Mouse (Mus musculus) neural tube, embryonic 13.5 days (tissue): ENCODE data around the gene Dscam. TPM values are rescaled to one million over a fixed set of nuclear protein-coding genes. Genes with fewer than 3 reads are reported as not detected.

Experiments used
- ATAC-seq: fragments of 200-750 bp; cut with Nextera tagmentation; 2 replicates; pipeline ENCODE4 v1.8.0; 2017; ENCODE audit warnings: low read depth, mild to moderate bottlenecking, moderate TSS enrichment, moderate library complexity
- H3K27ac ChIP-seq: fragments of 300-500 bp; sonication (generic); replicated peaks from 2 replicates; pipeline ENCODE4 v1.5.1; 2015; ENCODE audit warnings: moderate library complexity, mild to moderate bottlenecking, inconsistent platforms
- H3K27me3 ChIP-seq: fragments of 300-500 bp; sonication (generic); 2 replicates; pipeline ENCODE4 v1.6.1; 2015; ENCODE audit warnings: mild to moderate bottlenecking, inconsistent platforms
- H3K36me3 ChIP-seq: fragments of 300-500 bp; sonication (generic); 2 replicates; pipeline ENCODE4 v1.6.1; 2015; ENCODE audit warnings: mild to moderate bottlenecking, inconsistent platforms
- H3K4me1 ChIP-seq: fragments of 300-500 bp; sonication (generic); replicated peaks from 2 replicates; pipeline ENCODE4 v1.6.1; 2015; ENCODE audit warnings: inconsistent platforms
- H3K4me2 ChIP-seq: fragments of 300-500 bp; sonication (generic); 2 replicates; pipeline ENCODE4 v1.6.1; 2015; ENCODE audit warnings: inconsistent platforms, mild to moderate bottlenecking, moderate library complexity
- H3K4me3 ChIP-seq: fragments of 300-500 bp; sonication (generic); 2 replicates; pipeline ENCODE4 v1.5.1; 2015; ENCODE audit warnings: mild to moderate bottlenecking, inconsistent platforms
- H3K9ac ChIP-seq: fragments of 300-500 bp; sonication (generic); 2 replicates; pipeline ENCODE4 v1.6.1; 2015; ENCODE audit warnings: moderate library complexity, mild to moderate bottlenecking, inconsistent platforms
- H3K9me3 ChIP-seq: fragments of 300-500 bp; sonication (generic); 2 replicates; pipeline ENCODE4 v1.6.1; 2016; ENCODE audit warnings: inconsistent platforms
- WGBS: fragments of 180-500 bp; shearing (Covaris S2); methylation state at CpG from one replicate; pipeline ENCODE4 v1.1.7; 2015; 5-methylcytosine and 5-hydroxymethylcytosine counted together
- polyA plus RNA-seq: library from polyadenylated mRNA; unstranded; fragments of >200 nt; fragmentation: Nextera tagmentation; extraction: Ambion mirVana; gene quantifications from 2 replicates; pipeline ENCODE4 v1.2.1, GENCODE M21; 2015

Dscam gene
- polyA plus RNA-seq, 1 experiment from 2014 or later = 6.7 TPM

DNA sequence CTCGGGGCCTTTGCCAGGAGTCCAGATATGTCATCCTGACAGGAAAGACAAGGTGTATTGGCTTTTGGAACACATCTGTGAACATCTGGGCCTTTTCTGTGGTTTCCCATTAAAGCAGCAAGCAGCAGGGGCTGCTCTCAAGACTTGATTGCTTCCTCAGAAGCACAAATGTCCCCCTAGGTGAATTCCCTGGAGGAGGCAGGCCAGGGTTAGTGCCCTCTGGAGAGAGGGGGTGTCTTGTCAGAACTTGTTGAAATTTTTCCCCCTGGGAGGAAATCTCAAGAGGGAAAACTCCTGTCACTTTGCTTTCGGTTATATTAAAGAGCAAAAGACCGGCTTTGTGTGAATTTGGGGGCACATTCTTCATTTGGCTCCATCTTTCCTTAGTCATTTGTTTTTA, 1.9 kb downstream of the Dscam start:
- 37% methylated on average over 3 of the region's 3 CpGs for WGBS
- H3K9me3 ChIP-seq = no peaks in the 10 kb centered on the region
- H3K4me2 ChIP-seq = peak overlapping the region; percentile 78
- H3K27ac ChIP-seq = peak overlapping the region; percentile 96
- H3K27me3 ChIP-seq = peaks cover 44% of the 10 kb centered on the region
- H3K9ac ChIP-seq = peak overlapping the region; percentile 92
- no peaks in the 10 kb centered on the region for H3K36me3 ChIP-seq
- no peak for ATAC-seq
- H3K4me1 ChIP-seq = peaks cover 68% of the 10 kb centered on the region
- peak overlapping the region; percentile 71 for H3K4me3 ChIP-seq

DNA sequence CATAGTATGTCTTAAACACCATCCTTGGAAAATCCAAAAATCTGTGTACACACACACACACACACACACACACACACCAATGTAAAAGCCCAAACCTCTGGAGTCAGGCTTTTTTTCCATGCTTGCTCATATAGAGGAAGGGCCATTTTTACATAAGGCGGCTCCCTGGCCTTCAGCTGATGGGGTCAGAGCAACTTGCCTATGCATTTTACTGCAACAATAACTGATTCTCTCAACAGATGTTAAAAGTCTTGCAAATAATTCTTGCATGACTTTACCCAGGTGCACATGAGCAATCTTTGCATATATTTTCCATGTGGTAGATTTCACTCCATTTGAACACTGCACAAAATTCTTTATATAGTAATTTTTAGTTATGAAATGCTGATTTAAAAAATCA, 2.5 kb downstream of the Dscam start:
- Histone ChIP-seq H3K9ac (peak overlapping the region; percentile 39; the same call in 1 of the 2 replicates), H3K4me1 (peaks cover 71% of the 10 kb centered on the region), H3K9me3 (no peaks in the 10 kb centered on the region), H3K4me2 (peak overlapping the region; percentile 78), H3K27me3 (peaks cover 44% of the 10 kb centered on the region), H3K27ac (no peak overlapping the region), H3K36me3 (no peaks in the 10 kb centered on the region), H3K4me3 (peak overlapping the region; percentile 71; the same call in 1 of the 2 replicates)
- 82% methylated on average over 1 of the region's 1 CpGs for WGBS
- no peak for ATAC-seq

DNA sequence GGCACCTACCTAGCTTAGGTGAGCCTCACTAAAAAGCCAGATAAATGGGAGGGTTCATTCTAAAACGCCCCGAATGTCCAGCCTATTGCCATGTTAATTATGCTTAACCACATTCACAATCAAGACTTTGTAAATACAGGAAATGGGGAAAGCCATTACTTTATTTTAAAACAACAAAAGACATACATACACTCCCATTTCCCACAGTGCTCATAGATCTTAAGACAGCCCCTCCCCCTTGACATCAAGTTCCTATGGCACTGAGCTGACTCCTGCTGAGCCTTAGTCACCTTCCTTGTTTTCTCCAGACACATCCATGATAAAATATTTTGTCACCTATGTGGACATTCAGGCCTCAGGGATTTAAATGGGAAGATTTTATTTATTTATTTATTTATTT, 4.4 kb downstream of the Dscam start:
- Histone ChIP-seq H3K27ac (peak overlapping the region; percentile 85), H3K27me3 (peaks cover 31% of the 10 kb centered on the region), H3K4me2 (peak overlapping the region; percentile 78), H3K36me3 (no peaks in the 10 kb centered on the region), H3K9me3 (no peaks in the 10 kb centered on the region), H3K9ac (peak overlapping the region; percentile 75), H3K4me3 (peak overlapping the region; percentile 39), H3K4me1 (peaks cover 73% of the 10 kb centered on the region)
- no peak for ATAC-seq
- 23% methylated on average over 2 of the region's 2 CpGs for WGBS

DNA sequence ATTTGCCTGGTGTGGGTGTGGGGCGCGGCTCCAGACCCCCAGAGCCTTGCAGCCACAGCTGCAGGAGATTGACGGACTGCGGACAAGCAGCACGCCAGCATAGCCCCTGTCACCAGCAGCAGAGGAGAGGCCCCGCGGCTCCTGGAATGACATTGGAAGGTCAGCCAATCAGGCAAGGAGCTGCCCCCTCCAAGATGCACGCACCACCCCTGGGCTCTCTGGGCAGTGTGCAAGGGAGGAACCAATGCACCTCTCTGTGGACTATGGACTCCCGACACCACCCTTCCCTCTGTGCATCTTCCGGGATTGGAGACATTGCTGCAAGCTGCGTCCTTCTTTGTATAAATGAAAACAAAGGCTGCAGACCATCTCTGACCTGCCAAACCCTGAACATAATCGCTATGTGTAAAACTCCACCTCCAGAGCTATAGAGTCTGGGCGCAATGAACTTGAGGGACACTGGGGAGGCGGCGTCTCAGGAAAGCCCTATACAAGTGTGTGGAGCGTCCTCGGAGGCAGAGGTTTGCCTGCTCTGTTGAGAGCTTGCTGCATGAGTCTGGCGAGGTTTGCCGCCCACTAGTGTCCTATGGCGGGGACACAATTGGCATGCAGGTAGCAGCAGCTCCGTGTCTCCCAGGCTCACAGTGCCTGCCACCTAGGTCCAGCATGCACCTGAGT, 5.0 kb downstream of the Dscam start:
- peaks cover 69% of the 10 kb centered on the region for H3K4me1 ChIP-seq
- peak overlapping the region; percentile 85 for H3K27ac ChIP-seq

DNA sequence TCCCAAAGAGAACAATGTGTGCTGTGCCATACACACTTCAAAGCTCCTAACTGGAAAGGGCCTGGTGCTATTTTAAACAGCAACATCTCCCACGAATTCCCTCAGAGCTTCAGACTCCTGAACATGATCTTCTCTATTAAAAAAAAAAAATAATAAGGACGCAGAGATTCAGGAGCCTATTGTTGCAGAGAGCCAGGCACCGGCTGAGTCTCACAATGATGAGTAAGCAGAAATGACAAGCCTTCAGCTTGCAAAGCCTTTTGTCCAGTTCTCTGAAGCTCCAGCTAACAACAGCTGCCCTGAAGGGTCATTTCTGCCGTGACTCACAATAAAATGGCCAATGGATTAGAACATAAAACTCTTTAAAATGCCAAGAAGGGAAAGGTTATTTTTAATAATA, 12.3 kb downstream of the Dscam start:
- no peak for ATAC-seq
- Histone ChIP-seq H3K27me3 (no peaks in the 10 kb centered on the region), H3K4me2 (no peak overlapping the region), H3K9me3 (no peaks in the 10 kb centered on the region), H3K4me3 (no peak overlapping the region), H3K9ac (no peak overlapping the region), H3K4me1 (peaks cover 16% of the 10 kb centered on the region), H3K27ac (no peak overlapping the region), H3K36me3 (no peaks in the 10 kb centered on the region)
- 40% methylated on average over 4 of the region's 4 CpGs for WGBS

More for the DNA sequence above, 5.0 kb downstream of the Dscam start:
- under 1% methylated on average over 21 of the region's 21 CpGs for WGBS
- peak overlapping the region; percentile 39 for H3K4me3 ChIP-seq
- no peaks in the 10 kb centered on the region for H3K9me3 ChIP-seq
- H3K27me3 ChIP-seq = peaks cover 29% of the 10 kb centered on the region
- H3K36me3 ChIP-seq = no peaks in the 10 kb centered on the region
- ATAC-seq = peak; percentile 80
- H3K4me2 ChIP-seq = peak overlapping the region; percentile 78
- peak overlapping the region; percentile 75 for H3K9ac ChIP-seq

DNA sequence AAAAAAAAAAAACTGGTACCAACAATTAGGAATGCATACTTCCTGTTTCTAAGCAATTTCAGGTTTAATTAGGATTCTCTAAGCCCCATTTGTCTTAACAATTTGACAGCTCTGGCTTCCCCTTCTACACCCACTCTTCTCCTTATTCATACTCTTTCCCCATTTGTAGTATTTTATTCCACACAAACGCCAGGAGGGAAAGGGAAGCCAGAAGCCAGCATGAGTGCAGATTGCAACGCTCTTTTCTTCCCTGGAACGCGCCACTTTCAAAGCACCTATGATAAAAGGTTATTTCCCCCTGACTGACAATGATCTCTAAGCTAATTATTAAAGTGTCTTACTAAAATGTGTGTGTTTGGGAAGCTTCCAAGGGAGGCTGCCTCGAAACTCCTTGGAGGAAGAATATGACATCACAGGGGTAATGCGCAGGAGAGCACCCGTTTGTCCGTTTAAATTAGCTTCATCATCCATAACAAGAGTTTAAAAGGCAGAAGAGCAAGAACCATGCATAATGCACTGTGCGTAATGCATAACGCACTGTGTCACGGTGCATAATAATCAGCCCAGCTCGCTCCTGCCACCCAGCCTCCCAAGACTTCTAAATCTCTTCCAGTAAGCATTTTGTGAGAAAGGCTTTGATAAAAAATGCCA, 25.9 kb downstream of the Dscam start:
- Histone ChIP-seq H3K27ac (peak overlapping the region; percentile 68), H3K9ac (peak overlapping the region; percentile 0; the same call in 1 of the 2 replicates), H3K27me3 (no peaks in the 10 kb centered on the region), H3K4me1 (peaks cover 17% of the 10 kb centered on the region), H3K9me3 (no peaks in the 10 kb centered on the region), H3K36me3 (no peaks in the 10 kb centered on the region), H3K4me2 (peak overlapping the region; percentile 35), H3K4me3 (no peak overlapping the region)
- WGBS = 27% methylated on average over 12 of the region's 12 CpGs
- ATAC-seq = peak; percentile 77; the same call in 1 of the 2 replicates

DNA sequence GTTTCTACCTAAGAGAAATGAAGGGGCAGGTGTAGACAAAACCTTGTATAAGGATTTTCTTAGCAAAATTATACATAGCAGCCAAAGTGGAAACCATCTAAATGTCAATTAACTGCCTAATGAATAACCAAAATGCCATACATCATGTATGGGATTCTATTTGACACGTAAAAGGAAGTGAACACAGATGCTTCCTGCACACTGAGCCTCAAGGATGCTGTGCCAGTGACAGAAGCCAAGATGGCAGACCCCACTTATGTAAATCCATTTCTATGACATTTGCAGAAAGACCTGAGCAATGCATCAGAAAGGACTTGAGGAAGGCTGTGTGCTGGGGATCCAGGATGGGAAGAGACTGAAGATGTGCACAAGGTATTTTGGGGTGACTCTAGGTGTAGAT, 28.6 kb downstream of the Dscam start:
- 85% methylated on average over 1 of the region's 1 CpGs for WGBS
- H3K36me3 ChIP-seq = no peaks in the 10 kb centered on the region
- peaks cover 17% of the 10 kb centered on the region for H3K4me1 ChIP-seq
- no peaks in the 10 kb centered on the region for H3K27me3 ChIP-seq
- no peak for ATAC-seq
- H3K4me2 ChIP-seq = no peak overlapping the region
- no peak overlapping the region for H3K9ac ChIP-seq
- H3K9me3 ChIP-seq = no peaks in the 10 kb centered on the region
- H3K27ac ChIP-seq = no peak overlapping the region
- no peak overlapping the region for H3K4me3 ChIP-seq

DNA sequence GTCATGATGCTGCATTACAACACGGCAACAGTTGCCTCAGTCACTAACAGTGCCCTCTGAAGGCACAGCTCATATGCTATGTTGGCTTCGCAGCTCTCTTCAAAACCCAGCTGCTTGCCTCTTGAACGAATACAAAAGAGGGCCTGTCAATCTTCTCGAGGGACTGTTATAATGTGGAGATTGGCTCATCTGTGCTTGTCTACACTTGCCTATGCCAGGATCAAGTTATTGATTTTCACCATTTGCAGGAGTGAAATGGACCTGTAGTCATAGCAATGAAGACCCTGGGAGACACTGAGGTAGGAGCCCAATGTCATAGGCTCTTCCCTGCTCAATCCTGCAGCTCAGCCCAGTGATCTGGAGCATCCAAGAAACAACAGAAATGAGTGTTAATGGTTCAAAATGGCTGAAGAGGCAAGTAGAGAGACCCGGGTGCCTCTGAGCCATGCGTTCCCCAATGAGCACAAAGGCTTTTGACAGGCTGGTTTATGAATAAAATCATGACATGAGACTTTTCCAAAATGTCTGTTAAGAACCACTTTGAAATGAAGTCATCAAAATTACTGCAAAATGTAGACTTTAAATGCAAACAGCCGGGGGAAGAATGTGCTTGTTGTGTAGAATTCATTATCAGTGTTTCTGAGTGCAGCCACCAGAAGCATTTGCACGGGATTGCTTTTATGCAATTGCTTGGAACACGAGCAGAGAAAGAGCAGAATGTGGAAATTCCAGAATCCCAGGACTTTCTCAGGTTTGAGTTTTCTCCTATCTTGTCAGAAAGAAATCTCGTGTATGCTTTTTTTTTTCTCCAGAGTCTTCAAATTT, 35.3 kb downstream of the Dscam start:
- no peaks in the 10 kb centered on the region for H3K9me3 ChIP-seq
- H3K27ac ChIP-seq = no peak overlapping the region
- WGBS = 83% methylated on average over 10 of the region's 10 CpGs
- H3K4me1 ChIP-seq = 0 out of 2 replicates have a peak, but pooled peaks cover 7% of the 10 kb centered on the region
- no peak overlapping the region for H3K4me2 ChIP-seq
- H3K9ac ChIP-seq = no peak overlapping the region
- ATAC-seq = no peak
- H3K27me3 ChIP-seq = no peaks in the 10 kb centered on the region
- no peak overlapping the region for H3K4me3 ChIP-seq
- H3K36me3 ChIP-seq = no peaks in the 10 kb centered on the region

DNA sequence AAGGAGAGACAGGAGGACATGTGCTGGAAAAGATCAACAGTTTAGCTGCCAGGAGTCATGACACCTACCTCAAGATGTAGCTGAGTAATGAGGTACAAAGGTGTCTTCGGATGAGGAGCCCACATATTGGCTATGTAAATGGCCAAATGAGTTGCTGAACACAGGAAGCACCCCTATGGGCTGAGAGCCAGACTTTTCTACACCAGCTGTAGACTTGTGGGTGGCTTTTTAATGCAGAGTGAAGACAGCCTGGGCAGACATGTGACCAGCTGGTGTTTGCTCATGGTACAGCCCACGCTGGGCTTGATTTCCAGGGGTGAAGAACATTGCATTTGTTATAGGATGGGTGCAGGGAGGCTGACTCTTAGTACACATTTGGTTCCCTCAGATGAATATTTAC, 43.3 kb downstream of the Dscam start:
- Histone ChIP-seq H3K36me3 (no peaks in the 10 kb centered on the region), H3K4me1 (0 out of 2 replicates have a peak, but pooled peaks cover 3% of the 10 kb centered on the region), H3K9me3 (no peaks in the 10 kb centered on the region), H3K4me2 (no peak overlapping the region), H3K27me3 (no peaks in the 10 kb centered on the region), H3K4me3 (no peak overlapping the region), H3K27ac (no peak overlapping the region), H3K9ac (no peak overlapping the region)
- ATAC-seq = no peak
- WGBS = 76% methylated on average over 2 of the region's 2 CpGs

DNA sequence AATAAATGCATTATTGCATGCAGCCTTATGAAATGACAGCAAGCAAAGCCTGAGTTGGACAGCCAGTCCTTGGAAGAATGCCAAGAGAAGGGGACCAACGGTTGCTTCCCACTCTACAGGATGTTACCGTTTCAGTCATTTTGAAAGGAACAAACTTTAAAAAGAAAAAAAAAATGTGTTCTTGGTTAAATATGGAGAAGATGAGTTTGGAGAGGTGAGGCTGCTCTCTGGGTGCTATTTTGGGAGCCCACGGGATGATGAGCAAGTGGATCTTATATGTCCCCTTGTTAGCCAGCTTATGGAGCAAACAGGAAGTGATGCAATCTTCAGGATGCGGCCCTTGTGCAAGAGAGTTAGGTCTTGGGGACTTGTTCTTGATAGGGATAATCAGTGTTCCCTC, 60.5 kb downstream of the Dscam start:
- no peaks in the 10 kb centered on the region for H3K4me1 ChIP-seq

DNA sequence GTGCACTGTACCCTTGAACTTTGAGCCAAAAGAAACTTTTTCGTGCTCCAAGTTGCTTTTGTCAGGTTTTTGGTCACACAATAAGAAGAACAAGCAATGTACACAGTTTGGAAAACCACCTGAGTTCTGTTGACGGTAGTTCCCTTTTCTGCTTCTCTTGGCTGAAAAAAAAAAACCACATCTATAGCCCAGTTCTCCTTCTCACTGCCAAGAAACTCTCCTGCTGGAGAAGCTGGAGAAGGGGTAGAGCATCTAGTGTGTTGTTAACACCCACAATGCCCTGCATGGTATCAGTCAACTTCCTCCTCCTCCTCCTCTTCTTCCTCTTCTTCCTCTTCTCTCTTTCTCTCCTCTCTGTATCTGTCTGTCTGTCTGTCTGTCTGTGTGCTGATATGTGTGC, 65.3 kb downstream of the Dscam start:
- H3K27me3 ChIP-seq = no peaks in the 10 kb centered on the region
- H3K27ac ChIP-seq = no peak overlapping the region
- peaks cover 2% of the 10 kb centered on the region for H3K4me1 ChIP-seq
- H3K36me3 ChIP-seq = no peaks in the 10 kb centered on the region
- no peak overlapping the region for H3K9ac ChIP-seq
- no peaks in the 10 kb centered on the region for H3K9me3 ChIP-seq
- no peak for ATAC-seq
- H3K4me2 ChIP-seq = no peak overlapping the region
- H3K4me3 ChIP-seq = no peak overlapping the region
- WGBS = 79% methylated on average over 2 of the region's 2 CpGs

More for the DNA sequence above, 60.5 kb downstream of the Dscam start:
- H3K27me3 ChIP-seq = no peaks in the 10 kb centered on the region
- no peak overlapping the region for H3K4me2 ChIP-seq
- H3K36me3 ChIP-seq = no peaks in the 10 kb centered on the region
- no peak overlapping the region for H3K4me3 ChIP-seq
- no peak overlapping the region for H3K9ac ChIP-seq
- 84% methylated on average over 4 of the region's 4 CpGs for WGBS
- ATAC-seq = no peak
- H3K27ac ChIP-seq = no peak overlapping the region
- H3K9me3 ChIP-seq = no peaks in the 10 kb centered on the region

DNA sequence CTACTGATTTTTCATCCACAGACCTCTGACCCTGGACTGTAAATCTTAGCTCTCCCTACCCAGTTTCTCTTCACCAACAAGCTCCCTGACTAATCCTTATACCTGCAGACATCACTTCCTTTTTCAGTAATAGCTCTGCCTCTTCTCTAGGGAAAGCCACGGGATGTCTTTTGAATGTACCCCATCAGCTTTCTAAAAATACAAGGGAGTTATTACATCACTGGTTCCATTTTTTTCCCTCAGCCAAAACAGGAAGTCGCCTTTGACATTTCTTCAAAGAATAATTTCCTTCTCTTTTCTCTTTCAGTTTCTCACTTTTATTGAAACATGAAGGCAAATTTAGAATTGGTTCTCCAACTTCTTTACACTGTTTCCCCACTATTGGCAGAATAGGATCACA, 67.5 kb downstream of the Dscam start:
- H3K9me3 ChIP-seq = no peaks in the 10 kb centered on the region
- no peaks in the 10 kb centered on the region for H3K36me3 ChIP-seq
- peaks cover 24% of the 10 kb centered on the region for H3K4me1 ChIP-seq
- no peak for ATAC-seq
- WGBS = 78% methylated on average over 2 of the region's 2 CpGs
- H3K9ac ChIP-seq = no peak overlapping the region
- no peak overlapping the region for H3K4me3 ChIP-seq
- H3K27ac ChIP-seq = no peak overlapping the region
- H3K4me2 ChIP-seq = no peak overlapping the region
- H3K27me3 ChIP-seq = no peaks in the 10 kb centered on the region
